Mouse (Mus musculus) forebrain, postnatal 0 days (tissue): ENCODE data around the gene Chst10. TPM values are rescaled to one million over a fixed set of nuclear protein-coding genes. Genes with fewer than 3 reads are reported as not detected.

ENCODE experiments used
- ATAC-seq: fragments of 200-750 bp; cut with Nextera tagmentation; 2 replicates; pipeline ENCODE4 v1.8.0; 2017; ENCODE audit warnings: mild to moderate bottlenecking, moderate library complexity
- DNase-seq: peaks from one replicate; pipeline ENCODE4 v3.0.0-alpha.2; 2015
- H3K27ac ChIP-seq: fragments of 300-500 bp; sonication (generic); 2 replicates; pipeline ENCODE4 v1.5.1; 2014; ENCODE audit warnings: low read depth, mild to moderate bottlenecking, antibody characterized with exemption, low read length, moderate library complexity, mixed read lengths
- H3K27me3 ChIP-seq: fragments of 300-500 bp; sonication (generic); 2 replicates; pipeline ENCODE4 v1.6.1; 2014; ENCODE audit warnings: mild to moderate bottlenecking, low read length, mixed read lengths; ENCODE audit not compliant: insufficient read depth
- H3K36me3 ChIP-seq: fragments of 300-500 bp; sonication (generic); 2 replicates; pipeline ENCODE4 v1.6.1; 2014; ENCODE audit warnings: mild to moderate bottlenecking, moderate library complexity; ENCODE audit not compliant: insufficient read depth
- H3K4me1 ChIP-seq: fragments of 300-500 bp; sonication (generic); 2 replicates; pipeline ENCODE4 v1.6.1; 2014; ENCODE audit warnings: antibody characterized with exemption; ENCODE audit not compliant: insufficient read depth
- H3K4me2 ChIP-seq: fragments of 300-500 bp; sonication (generic); 2 replicates; pipeline ENCODE4 v1.6.1; 2014; ENCODE audit warnings: low read depth, mild to moderate bottlenecking, moderate library complexity
- H3K4me3 ChIP-seq: fragments of 300-500 bp; sonication (generic); 2 replicates; pipeline ENCODE4 v1.5.1; 2014; ENCODE audit warnings: low read depth, low read length, mixed read lengths
- H3K9ac ChIP-seq: fragments of 300-500 bp; sonication (generic); 2 replicates; pipeline ENCODE4 v1.6.1; 2014; ENCODE audit warnings: mild to moderate bottlenecking
- H3K9me3 ChIP-seq: fragments of 300-500 bp; sonication (generic); 2 replicates; pipeline ENCODE4 v1.6.1; 2016; ENCODE audit warnings: low read length
- CTCF ChIP-seq: sonication (generic); IDR thresholded peaks from 2 replicates; pipeline ENCODE4 v1.5.1; 2016; ENCODE audit warnings: antibody characterized with exemption, control low read depth, low read depth
- WGBS: fragments of 180-500 bp; shearing (Covaris S2); extraction: QIAGEN DNeasy Blood & Tissue Kit; methylation state at CpG from one replicate; pipeline ENCODE4 v1.1.7; 2014; 5-methylcytosine and 5-hydroxymethylcytosine counted together
- polyA plus RNA-seq: library from polyadenylated mRNA; unstranded; fragments of >200 nt; fragmentation: Nextera tagmentation; extraction: Ambion mirVana; gene quantifications from 2 replicates; pipeline ENCODE4 v1.2.1, GENCODE M21; 2015
- total RNA-seq: library from RNA; depleted of rRNA; stranded (reverse); fragments of >200 nt; gene quantifications from 2 replicates; pipeline ENCODE4 v1.2.3, GENCODE M21; 2014

The Chst10 gene
- total and polyA plus RNA-seq, 2 experiments from 2014 or later, result 71.7 to 79.3 TPM

- TF ChIP-seq CTCF, result no peak
- no peaks in the 10 kb centered on the region for H3K27me3 ChIP-seq
- no peaks in the 10 kb centered on the region for H3K9me3 ChIP-seq
- H3K4me1 ChIP-seq, result no peaks in the 10 kb centered on the region
- DNase-seq (no peak), ATAC-seq (no peak; the same call in 1 of the 2 replicates)
- no peak overlapping the region for H3K9ac ChIP-seq
- H3K4me3 ChIP-seq, result no peak overlapping the region
- WGBS, result 76% methylated on average over 4 of the region's 4 CpGs
- H3K4me2 ChIP-seq, result no peak overlapping the region
- no peak overlapping the region for H3K27ac ChIP-seq
- no peaks in the 10 kb centered on the region for H3K36me3 ChIP-seq
These were observed 31.0 kb upstream of the Chst10 start for GRCm38 (mm10) chr1:38928996-38929395.

- no peaks in the 10 kb centered on the region for H3K9me3 ChIP-seq
- H3K36me3 ChIP-seq, result no peaks in the 10 kb centered on the region
- H3K27me3 ChIP-seq, result no peaks in the 10 kb centered on the region
- no peak overlapping the region for H3K4me2 ChIP-seq
- no peak for ATAC-seq
- no peaks in the 10 kb centered on the region for H3K4me1 ChIP-seq
- no peak overlapping the region for H3K4me3 ChIP-seq
- 73% methylated on average over 2 of the region's 2 CpGs for WGBS
- no peak for TF ChIP-seq CTCF
- no peak overlapping the region for H3K27ac ChIP-seq
- no peak for DNase-seq
- H3K9ac ChIP-seq, result no peak overlapping the region
These were observed 6.0 kb upstream of the Chst10 start for GRCm38 (mm10) chr1:38903985-38904384.

GRCm38 (mm10) chr1:38902571-38902970 lies 4.6 kb upstream of the Chst10 start:
- Histone ChIP-seq H3K36me3 (no peaks in the 10 kb centered on the region), H3K9ac (no peak overlapping the region), H3K9me3 (no peaks in the 10 kb centered on the region), H3K4me2 (no peak overlapping the region), H3K4me1 (no peaks in the 10 kb centered on the region), H3K27me3 (no peaks in the 10 kb centered on the region), H3K27ac (no peak overlapping the region), H3K4me3 (no peak overlapping the region)
- DNase-seq (no peak), ATAC-seq (no peak)
- WGBS, result 68% methylated on average over 5 of the region's 5 CpGs
- TF ChIP-seq CTCF, result no peak

DNA sequence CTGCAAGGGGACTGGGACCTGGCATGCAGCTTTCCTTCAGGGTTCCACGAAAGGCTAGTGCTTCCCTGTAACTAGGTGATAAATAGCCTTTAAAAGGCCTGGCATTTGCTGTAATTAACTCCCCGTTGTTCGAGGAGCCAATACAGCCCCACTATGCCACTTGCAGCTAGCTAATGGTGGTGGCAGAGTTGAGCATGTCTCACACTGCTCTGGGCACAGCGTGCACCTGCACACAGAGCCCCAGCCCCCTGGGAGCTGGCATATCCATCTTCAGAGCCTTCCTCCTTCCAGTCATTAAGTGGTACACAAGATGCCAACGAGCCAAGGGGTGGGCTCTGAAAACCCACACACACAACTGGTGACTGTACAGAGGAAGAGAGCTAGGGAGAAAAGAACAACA lies 4.9 kb downstream of the Chst10 start:
- WGBS, result 20% methylated on average over 5 of the region's 5 CpGs
- peak; percentile 10 for DNase-seq
- TF ChIP-seq CTCF, result no peak
- ATAC-seq, result 0 out of 2 replicates have a peak, but pooled peaks have one; percentile 14
- Histone ChIP-seq H3K4me3 (no peak overlapping the region), H3K4me1 (peaks cover 15% of the 10 kb centered on the region), H3K27me3 (no peaks in the 10 kb centered on the region), H3K36me3 (peaks cover 13% of the 10 kb centered on the region; the same call in 1 of the 2 replicates), H3K27ac (peak overlapping the region; percentile 42; the same call in 1 of the 2 replicates), H3K4me2 (no peak overlapping the region), H3K9ac (peak overlapping the region; percentile 29; the same call in 1 of the 2 replicates), H3K9me3 (no peaks in the 10 kb centered on the region)

DNA sequence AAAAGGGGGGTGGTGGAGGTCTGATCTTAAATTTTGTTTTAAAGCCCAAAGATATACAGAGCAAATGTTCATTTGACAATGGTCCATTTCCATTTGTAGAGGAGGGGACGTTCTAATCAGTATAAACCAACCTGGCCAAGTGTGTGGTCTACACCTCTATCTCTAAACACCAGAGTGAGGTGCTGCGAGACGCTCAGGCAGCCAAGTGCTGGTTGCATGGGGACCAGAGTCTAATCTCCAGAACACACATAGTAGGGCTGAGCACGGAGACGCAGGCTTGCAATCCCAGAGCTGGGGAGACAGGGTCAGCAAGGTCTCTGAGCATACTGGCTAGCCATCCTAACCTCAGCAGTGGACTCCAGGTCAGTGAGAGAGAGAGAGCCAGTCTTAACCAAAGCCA lies 6.5 kb downstream of the Chst10 start:
- no peak for DNase-seq
- TF ChIP-seq CTCF, result no peak
- H3K4me2 ChIP-seq, result no peak overlapping the region
- peaks cover 8% of the 10 kb centered on the region for H3K4me1 ChIP-seq
- H3K27me3 ChIP-seq, result no peaks in the 10 kb centered on the region
- ATAC-seq, result no peak
- H3K27ac ChIP-seq, result no peak overlapping the region
- no peak overlapping the region for H3K9ac ChIP-seq
- peaks cover 17% of the 10 kb centered on the region; the same call in 1 of the 2 replicates for H3K36me3 ChIP-seq
- H3K4me3 ChIP-seq, result no peak overlapping the region
- H3K9me3 ChIP-seq, result no peaks in the 10 kb centered on the region
- 93% methylated on average over 5 of the region's 5 CpGs for WGBS

DNA sequence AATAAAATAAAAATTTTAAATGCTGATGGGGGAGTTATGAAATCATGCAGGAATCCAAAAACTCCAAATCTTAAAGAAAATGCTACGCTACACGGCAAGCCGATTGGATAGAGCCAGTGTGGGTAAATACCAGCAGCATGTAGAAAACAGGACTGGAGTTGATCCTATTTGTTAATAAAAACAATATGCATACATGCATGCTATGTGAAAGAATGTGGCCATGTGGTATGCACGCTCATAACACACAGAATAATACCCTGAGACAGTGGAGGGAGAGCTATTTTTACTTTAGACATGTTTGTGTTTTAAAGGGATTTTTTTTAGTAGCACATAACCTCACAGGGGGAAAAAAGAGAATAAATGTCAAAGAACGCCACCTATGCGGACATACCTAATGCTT lies 9.2 kb downstream of the Chst10 start:
- DNase-seq (no peak), ATAC-seq (no peak)
- H3K4me2 ChIP-seq, result no peak overlapping the region
- peaks cover 15% of the 10 kb centered on the region; the same call in 1 of the 2 replicates for H3K36me3 ChIP-seq
- TF ChIP-seq CTCF, result no peak
- WGBS, result 94% methylated on average over 6 of the region's 6 CpGs
- H3K4me3 ChIP-seq, result no peak overlapping the region
- peaks cover 6% of the 10 kb centered on the region; the same call in 1 of the 2 replicates for H3K4me1 ChIP-seq
- H3K27ac ChIP-seq, result no peak overlapping the region
- no peaks in the 10 kb centered on the region for H3K9me3 ChIP-seq
- H3K9ac ChIP-seq, result no peak overlapping the region
- H3K27me3 ChIP-seq, result no peaks in the 10 kb centered on the region

DNA sequence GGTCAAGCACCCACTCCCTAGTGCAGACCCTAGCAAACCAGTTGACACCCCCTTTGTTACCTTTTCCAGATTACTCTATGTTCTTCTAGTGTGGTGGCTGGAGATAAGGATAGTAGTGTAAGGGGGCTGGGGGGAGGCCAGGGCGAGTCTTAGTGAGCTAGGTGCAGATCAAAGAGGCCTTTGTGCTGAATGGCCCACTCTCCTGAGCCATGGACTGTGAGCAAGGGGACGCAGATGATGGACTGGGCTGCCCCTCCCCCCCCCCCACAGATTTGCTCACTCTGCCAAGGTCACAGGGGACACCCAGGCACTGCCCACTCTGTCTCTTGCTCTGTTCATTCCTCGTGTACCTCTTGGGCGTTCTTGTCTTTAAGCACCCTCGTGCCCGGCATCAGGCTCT lies 10.9 kb downstream of the Chst10 start:
- Histone ChIP-seq H3K4me1 (no peaks in the 10 kb centered on the region), H3K27me3 (no peaks in the 10 kb centered on the region), H3K9me3 (no peaks in the 10 kb centered on the region), H3K27ac (no peak overlapping the region), H3K4me3 (no peak overlapping the region), H3K36me3 (peaks cover 31% of the 10 kb centered on the region; the same call in 1 of the 2 replicates), H3K4me2 (no peak overlapping the region), H3K9ac (no peak overlapping the region)
- ATAC-seq, result no peak
- DNase-seq, result no peak
- no peak for TF ChIP-seq CTCF
- WGBS, result 72% methylated on average over 6 of the region's 6 CpGs
